Mouse (Mus musculus) forebrain, postnatal 0 days (tissue): ENCODE results near the gene Lyzl6. TPM values are rescaled to one million over a fixed set of nuclear protein-coding genes. Genes with fewer than 3 reads are reported as not detected.
"Not testable (repeated sequence)": the region's sequence is repeated elsewhere in the genome, so short reads cannot be mapped to it uniquely, and the experiment has no call there.

Source experiments
- ATAC-seq: fragments of 200-750 bp; cut with Nextera tagmentation; 2 replicates; pipeline ENCODE4 v1.8.0; 2017; ENCODE audit warnings: mild to moderate bottlenecking, moderate library complexity
- DNase-seq: peaks from one replicate; pipeline ENCODE4 v3.0.0-alpha.2; 2015
- H3K27ac ChIP-seq: fragments of 300-500 bp; sonication (generic); 2 replicates; pipeline ENCODE4 v1.5.1; 2014; ENCODE audit warnings: low read depth, mild to moderate bottlenecking, antibody characterized with exemption, low read length, moderate library complexity, mixed read lengths
- H3K27me3 ChIP-seq: fragments of 300-500 bp; sonication (generic); 2 replicates; pipeline ENCODE4 v1.6.1; 2014; ENCODE audit warnings: mild to moderate bottlenecking, low read length, mixed read lengths; ENCODE audit not compliant: insufficient read depth
- H3K36me3 ChIP-seq: fragments of 300-500 bp; sonication (generic); 2 replicates; pipeline ENCODE4 v1.6.1; 2014; ENCODE audit warnings: mild to moderate bottlenecking, moderate library complexity; ENCODE audit not compliant: insufficient read depth
- H3K4me1 ChIP-seq: fragments of 300-500 bp; sonication (generic); 2 replicates; pipeline ENCODE4 v1.6.1; 2014; ENCODE audit warnings: antibody characterized with exemption; ENCODE audit not compliant: insufficient read depth
- H3K4me2 ChIP-seq: fragments of 300-500 bp; sonication (generic); 2 replicates; pipeline ENCODE4 v1.6.1; 2014; ENCODE audit warnings: low read depth, mild to moderate bottlenecking, moderate library complexity
- H3K4me3 ChIP-seq: fragments of 300-500 bp; sonication (generic); 2 replicates; pipeline ENCODE4 v1.5.1; 2014; ENCODE audit warnings: low read depth, low read length, mixed read lengths
- H3K9ac ChIP-seq: fragments of 300-500 bp; sonication (generic); 2 replicates; pipeline ENCODE4 v1.6.1; 2014; ENCODE audit warnings: mild to moderate bottlenecking
- H3K9me3 ChIP-seq: fragments of 300-500 bp; sonication (generic); 2 replicates; pipeline ENCODE4 v1.6.1; 2016; ENCODE audit warnings: low read length
- CTCF ChIP-seq: sonication (generic); IDR thresholded peaks from 2 replicates; pipeline ENCODE4 v1.5.1; 2016; ENCODE audit warnings: antibody characterized with exemption, control low read depth, low read depth
- WGBS: fragments of 180-500 bp; shearing (Covaris S2); extraction: QIAGEN DNeasy Blood & Tissue Kit; methylation state at CpG from one replicate; pipeline ENCODE4 v1.1.7; 2014; 5-methylcytosine and 5-hydroxymethylcytosine counted together
- polyA plus RNA-seq: library from polyadenylated mRNA; unstranded; fragments of >200 nt; fragmentation: Nextera tagmentation; extraction: Ambion mirVana; gene quantifications from 2 replicates; pipeline ENCODE4 v1.2.1, GENCODE M21; 2015
- total RNA-seq: library from RNA; depleted of rRNA; stranded (reverse); fragments of >200 nt; gene quantifications from 2 replicates; pipeline ENCODE4 v1.2.3, GENCODE M21; 2014; rRNA removed

Lyzl6 gene
- not detected in 2 replicates for total RNA-seq
- polyA plus RNA-seq = not detected in 2 replicates

GRCm38 (mm10) chr11:103638790-103639189 is at the start of gene Lyzl6:
Gene Lyzl6, minus strand, starts transcription at chr11:103638890.
- Histone ChIP-seq H3K4me2 (no peak within 1 kb of the TSS), H3K9me3 (no peaks in the 10 kb centered on the region), H3K27ac (no peak within 1 kb of the TSS), H3K4me1 (no peaks in the 10 kb centered on the region), H3K9ac (no peak within 1 kb of the TSS), H3K4me3 (no peak within 1 kb of the TSS), H3K27me3 (peaks cover 8% of the 10 kb centered on the region), H3K36me3 (no peaks in the 10 kb centered on the region)
- ATAC-seq = no peak
- no peak for DNase-seq
- TF ChIP-seq CTCF = no peak
- 77% methylated on average over 3 of the region's 3 CpGs for WGBS

- H3K4me1 ChIP-seq = no peaks in the 10 kb centered on the region
- no peak for TF ChIP-seq CTCF
- no peak overlapping the region for H3K9ac ChIP-seq
- H3K27ac ChIP-seq = no peak overlapping the region
- H3K4me2 ChIP-seq = no peak overlapping the region
- H3K9me3 ChIP-seq = no peaks in the 10 kb centered on the region
- peaks cover 64% of the 10 kb centered on the region for H3K36me3 ChIP-seq
- no peaks in the 10 kb centered on the region for H3K27me3 ChIP-seq
- ATAC-seq = no peak
- DNase-seq = no peak
- 91% methylated on average over 6 of the region's 6 CpGs for WGBS
- no peak overlapping the region for H3K4me3 ChIP-seq
Observed at GRCm38 (mm10) chr11:103686706-103687105, 48.0 kb upstream of the Lyzl6 start.

- no peaks in the 10 kb centered on the region for H3K27me3 ChIP-seq
- no peak for TF ChIP-seq CTCF
- DNase-seq (peak; percentile 59), ATAC-seq (peak; percentile 80)
- H3K27ac ChIP-seq = no peak overlapping the region
- WGBS = 62% methylated on average over 7 of the region's 7 CpGs
- H3K4me1 ChIP-seq = no peaks in the 10 kb centered on the region
- no peak overlapping the region for H3K4me3 ChIP-seq
- H3K4me2 ChIP-seq = no peak overlapping the region
- H3K36me3 ChIP-seq = peaks cover 78% of the 10 kb centered on the region
- no peaks in the 10 kb centered on the region for H3K9me3 ChIP-seq
- H3K9ac ChIP-seq = no peak overlapping the region
Observed at GRCm38 (mm10) chr11:103685261-103685736, 46.6 kb upstream of the Lyzl6 start.

DNA sequence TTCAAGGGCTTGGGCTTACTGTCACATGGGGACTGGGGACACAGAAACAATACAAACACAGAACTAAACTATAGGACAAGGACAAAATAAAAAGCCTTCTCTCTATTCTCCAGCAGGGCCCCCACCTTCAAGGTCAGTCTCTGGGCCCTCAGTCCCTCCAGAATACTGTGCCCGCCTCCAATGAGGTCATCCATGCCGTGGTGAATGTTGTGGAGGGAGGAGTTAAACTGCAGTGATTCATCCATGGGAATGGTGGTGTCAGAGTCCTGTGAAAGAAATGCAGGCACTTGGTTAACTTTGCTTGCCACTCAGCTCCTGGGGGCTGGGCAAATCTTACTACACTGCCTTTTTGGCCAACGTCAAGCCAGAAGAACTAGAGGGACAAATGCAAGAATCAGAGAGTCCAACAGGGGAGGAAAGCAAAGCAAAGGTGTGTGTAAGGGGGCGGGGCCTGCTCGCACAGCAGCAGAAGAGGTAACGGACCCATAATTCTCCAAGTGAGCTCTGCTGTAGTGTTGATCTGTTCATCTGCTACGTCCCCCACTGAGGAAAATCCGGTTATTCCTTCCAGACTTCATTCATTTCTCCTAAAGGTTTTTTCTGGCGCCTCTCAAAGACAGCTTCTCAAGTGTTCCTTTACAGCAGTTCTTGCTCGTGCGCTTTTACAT is 45.1 kb upstream of the Lyzl6 start:
- H3K36me3 ChIP-seq = peaks cover 90% of the 10 kb centered on the region
- DNase-seq = no peak
- TF ChIP-seq CTCF = no peak
- H3K27ac ChIP-seq = no peak overlapping the region
- no peaks in the 10 kb centered on the region for H3K4me1 ChIP-seq
- no peaks in the 10 kb centered on the region for H3K27me3 ChIP-seq
- WGBS = 70% methylated on average over 11 of the region's 11 CpGs
- H3K4me2 ChIP-seq = no peak overlapping the region
- H3K9ac ChIP-seq = no peak overlapping the region
- H3K4me3 ChIP-seq = no peak overlapping the region
- no peak for ATAC-seq
- no peaks in the 10 kb centered on the region for H3K9me3 ChIP-seq

- H3K4me1 ChIP-seq, H3K9me3 ChIP-seq, H3K4me2 ChIP-seq, DNase-seq, H3K4me3 ChIP-seq, H3K27ac ChIP-seq, H3K9ac ChIP-seq, H3K27me3 ChIP-seq: not testable (repeated sequence)
- H3K36me3 ChIP-seq = peaks cover 49% of the 10 kb centered on the region
- TF ChIP-seq CTCF = peak; percentile 68
- 25% methylated on average over 2 of the region's 2 CpGs for WGBS
- ATAC-seq = peak; percentile 54; the same call in 1 of the 2 replicates
Observed at GRCm38 (mm10) chr11:103677042-103677441, 38.4 kb upstream of the Lyzl6 start.

- H3K27ac ChIP-seq = no peak overlapping the region
- peak; percentile 83 for ATAC-seq
- 31% methylated on average over 3 of the region's 3 CpGs for WGBS
Observed at GRCm38 (mm10) chr11:103675556-103675955, 36.9 kb upstream of the Lyzl6 start.

GRCm38 (mm10) chr11:103666907-103667426 is 28.3 kb upstream of the Lyzl6 start:
- Histone ChIP-seq H3K4me1 (peaks cover 32% of the 10 kb centered on the region), H3K27ac (peak overlapping the region; percentile 75; the same call in 1 of the 2 replicates), H3K9ac (no peak overlapping the region), H3K9me3 (no peaks in the 10 kb centered on the region), H3K36me3 (no peaks in the 10 kb centered on the region), H3K4me2 (peak overlapping the region; percentile 30; the same call in 1 of the 2 replicates), H3K27me3 (no peaks in the 10 kb centered on the region), H3K4me3 (no peak overlapping the region)
- ATAC-seq (peak; percentile 13), DNase-seq (peak; percentile 50)
- WGBS = 16% methylated on average over 13 of the region's 13 CpGs
- TF ChIP-seq CTCF = no peak

More at GRCm38 (mm10) chr11:103675556-103675955, 36.9 kb upstream of the Lyzl6 start:
- H3K4me1 ChIP-seq = no peaks in the 10 kb centered on the region
- no peaks in the 10 kb centered on the region for H3K27me3 ChIP-seq
- H3K4me2 ChIP-seq = no peak overlapping the region
- H3K4me3 ChIP-seq = no peak overlapping the region
- H3K36me3 ChIP-seq = peaks cover 34% of the 10 kb centered on the region
- peak; percentile 98 for TF ChIP-seq CTCF
- no peak overlapping the region for H3K9ac ChIP-seq
- H3K9me3 ChIP-seq = no peaks in the 10 kb centered on the region
- peak; percentile 86 for DNase-seq
